Mouse (Mus musculus) megakaryocyte, embryonic 14.5 days (primary cell): ENCODE results near the gene Csrp2. TPM values are rescaled to one million over a fixed set of nuclear protein-coding genes. Genes with fewer than 3 reads are reported as not detected.

Source experiments
- H3K27me3 ChIP-seq: replicated peaks from 2 replicates; pipeline ENCODE3; 2012; ENCODE audit warnings: inconsistent platforms
- H3K36me3 ChIP-seq: replicated peaks from 2 replicates; pipeline ENCODE3; 2012; ENCODE audit warnings: low read length, inconsistent platforms, mixed read lengths
- H3K4me1 ChIP-seq: 2 replicates; pipeline ENCODE4 v1.6.1; 2012; ENCODE audit warnings: inconsistent platforms
- H3K4me3 ChIP-seq: replicated peaks from 2 replicates; pipeline ENCODE3; 2012; ENCODE audit warnings: moderate library complexity, mild to moderate bottlenecking, inconsistent platforms
- H3K9me3 ChIP-seq: 2 replicates; pipeline ENCODE4 v1.6.1; 2012; ENCODE audit warnings: inconsistent platforms
- FLI1 ChIP-seq: IDR thresholded peaks from 2 replicates; pipeline ENCODE4 v1.6.1; 2012; ENCODE audit warnings: low read length, inconsistent platforms, mixed read lengths
- GATA1 ChIP-seq: IDR thresholded peaks from 3 replicates; pipeline ENCODE4 v1.6.1; 2012; ENCODE audit warnings: mixed read lengths, low read length, inconsistent platforms, borderline replicate concordance
- polyA plus RNA-seq: library from polyadenylated mRNA; stranded (reverse); fragments of >175 nt; gene quantifications from 2 replicates; pipeline ENCODE4 v1.2.3, GENCODE M21; 2012; ENCODE audit warnings: low replicate concordance; ENCODE audit not compliant: insufficient read depth

Gene Csrp2
- polyA plus RNA-seq, 1 experiment: 32.9 TPM

DNA sequence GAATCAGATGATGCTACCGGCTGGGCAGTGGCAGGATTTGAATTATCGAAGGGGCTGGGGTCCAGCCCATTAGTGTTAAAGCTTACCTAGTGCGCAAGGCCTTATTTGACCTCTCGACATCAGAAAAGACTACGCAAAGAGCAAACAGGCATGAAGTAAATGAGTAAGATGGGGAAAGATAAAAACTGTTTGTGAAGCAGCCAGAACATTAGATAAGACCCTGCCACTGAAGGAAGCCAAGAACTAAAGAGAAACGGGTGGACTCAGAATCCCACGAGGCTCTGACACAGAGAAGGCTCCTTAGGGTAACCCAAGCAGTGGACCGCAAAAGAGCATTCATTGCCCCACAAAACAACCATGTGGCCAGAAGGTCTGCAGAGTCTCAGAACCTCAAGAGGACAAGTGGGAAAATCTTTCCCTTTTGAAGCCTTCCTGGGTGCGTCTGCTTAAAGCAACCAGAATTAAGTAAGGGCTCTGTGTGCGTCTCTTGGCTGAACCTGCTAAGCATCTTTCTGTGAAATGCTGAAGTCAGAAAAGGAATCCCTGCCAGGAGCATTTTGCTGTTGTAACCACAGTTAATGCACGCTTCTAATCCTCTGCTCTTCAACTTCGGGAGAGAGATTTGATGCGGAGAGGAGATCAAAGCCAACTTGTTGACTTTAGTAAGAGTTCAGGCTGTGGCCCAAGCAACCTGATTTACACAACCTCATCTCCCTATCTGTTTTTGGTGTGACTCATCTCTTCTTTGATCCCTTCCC, 19.7 kb upstream of the Csrp2 start:
- Histone ChIP-seq H3K36me3 (no peaks in the 10 kb centered on the region), H3K4me3 (no peak overlapping the region), H3K9me3 (peaks cover 19% of the 10 kb centered on the region), H3K4me1 (no peaks in the 10 kb centered on the region), H3K27me3 (peaks cover 2% of the 10 kb centered on the region)
- TF ChIP-seq GATA1 (no peak), FLI1 (no peak)

DNA sequence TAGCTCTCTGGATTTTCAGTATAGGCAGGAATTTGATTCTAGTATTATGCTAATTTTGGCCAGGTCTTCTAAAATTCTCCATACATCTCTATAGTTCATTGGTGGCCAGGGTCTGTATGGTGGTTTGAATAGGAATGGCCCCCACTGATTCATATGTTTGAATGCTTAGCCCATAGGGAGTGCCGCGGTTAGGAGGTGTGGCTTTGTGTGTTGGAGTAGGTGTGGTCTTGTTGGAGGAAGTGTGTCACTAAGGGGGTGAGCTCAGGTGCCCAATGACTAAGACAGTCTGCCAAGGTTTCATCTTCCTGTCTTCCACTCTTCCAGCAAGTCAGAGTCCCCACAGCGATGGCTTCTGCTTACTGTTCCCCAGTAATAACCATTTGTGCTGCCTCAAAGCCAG, 15.7 kb upstream of the Csrp2 start:
- H3K27me3 ChIP-seq: peaks cover 2% of the 10 kb centered on the region
- peaks cover 6% of the 10 kb centered on the region for H3K9me3 ChIP-seq
- TF ChIP-seq FLI1 (no peak), GATA1 (no peak)
- no peaks in the 10 kb centered on the region for H3K36me3 ChIP-seq
- H3K4me3 ChIP-seq: no peak overlapping the region
- no peaks in the 10 kb centered on the region for H3K4me1 ChIP-seq

DNA sequence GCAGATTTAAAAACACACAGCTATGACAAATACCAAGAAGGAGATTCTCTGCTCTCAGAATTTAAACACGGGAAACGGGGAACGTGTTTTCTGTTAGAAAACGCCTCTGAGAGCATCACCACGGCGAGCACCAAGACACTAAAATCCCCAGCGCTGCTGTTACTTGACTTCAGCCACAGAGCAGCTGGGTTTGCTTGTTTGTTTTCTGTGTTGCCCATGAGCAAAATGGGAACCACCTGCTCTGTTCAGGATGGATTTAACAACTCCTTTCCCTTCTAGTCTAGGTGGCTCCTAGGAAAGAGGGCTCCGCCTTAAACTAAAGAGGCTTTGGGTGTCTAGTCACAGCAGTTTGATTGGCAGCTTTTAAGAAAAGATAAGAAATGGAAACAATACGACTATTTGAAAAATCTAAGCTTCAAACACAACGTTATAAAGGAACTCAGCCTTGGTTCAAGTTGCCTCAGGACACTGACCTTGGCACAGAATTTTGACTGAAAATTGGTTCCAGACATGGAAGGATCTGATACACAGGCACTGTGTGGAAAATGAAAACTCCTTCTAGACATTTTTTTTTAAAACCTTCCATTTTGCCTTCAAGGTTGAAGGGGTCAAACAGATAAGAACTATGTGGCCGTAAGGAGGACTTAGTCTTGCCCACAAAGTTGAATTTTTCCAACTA, 2.8 kb upstream of the Csrp2 start:
- Histone ChIP-seq H3K27me3 (peaks cover 4% of the 10 kb centered on the region), H3K4me3 (no peak overlapping the region), H3K36me3 (no peaks in the 10 kb centered on the region), H3K9me3 (peaks cover 10% of the 10 kb centered on the region), H3K4me1 (peaks cover 23% of the 10 kb centered on the region)
- TF ChIP-seq GATA1 (no peak), FLI1 (no peak)

DNA sequence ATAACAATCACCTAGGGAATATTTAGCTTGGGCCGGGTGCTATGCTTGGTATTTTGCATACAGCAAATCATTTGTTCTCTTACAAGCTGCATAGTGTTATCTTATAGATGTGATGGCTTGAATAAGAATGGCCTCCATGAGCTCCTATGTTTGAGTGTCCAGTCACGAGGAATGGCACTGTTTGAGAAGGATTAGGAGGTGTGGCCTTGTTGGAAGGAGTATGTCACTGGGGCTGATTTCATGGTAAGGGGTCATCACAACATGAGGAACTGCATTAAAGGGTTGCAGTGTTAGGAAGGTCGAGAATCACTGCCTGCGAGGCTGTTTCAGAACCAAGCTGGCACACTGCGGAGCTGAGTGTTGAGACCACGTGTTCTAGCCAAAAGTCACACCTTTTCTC, 2.1 kb upstream of the Csrp2 start:
- Histone ChIP-seq H3K4me3 (no peak overlapping the region), H3K27me3 (peaks cover 4% of the 10 kb centered on the region), H3K4me1 (peaks cover 28% of the 10 kb centered on the region), H3K9me3 (peaks cover 10% of the 10 kb centered on the region), H3K36me3 (no peaks in the 10 kb centered on the region)
- TF ChIP-seq FLI1 (no peak), GATA1 (no peak)

DNA sequence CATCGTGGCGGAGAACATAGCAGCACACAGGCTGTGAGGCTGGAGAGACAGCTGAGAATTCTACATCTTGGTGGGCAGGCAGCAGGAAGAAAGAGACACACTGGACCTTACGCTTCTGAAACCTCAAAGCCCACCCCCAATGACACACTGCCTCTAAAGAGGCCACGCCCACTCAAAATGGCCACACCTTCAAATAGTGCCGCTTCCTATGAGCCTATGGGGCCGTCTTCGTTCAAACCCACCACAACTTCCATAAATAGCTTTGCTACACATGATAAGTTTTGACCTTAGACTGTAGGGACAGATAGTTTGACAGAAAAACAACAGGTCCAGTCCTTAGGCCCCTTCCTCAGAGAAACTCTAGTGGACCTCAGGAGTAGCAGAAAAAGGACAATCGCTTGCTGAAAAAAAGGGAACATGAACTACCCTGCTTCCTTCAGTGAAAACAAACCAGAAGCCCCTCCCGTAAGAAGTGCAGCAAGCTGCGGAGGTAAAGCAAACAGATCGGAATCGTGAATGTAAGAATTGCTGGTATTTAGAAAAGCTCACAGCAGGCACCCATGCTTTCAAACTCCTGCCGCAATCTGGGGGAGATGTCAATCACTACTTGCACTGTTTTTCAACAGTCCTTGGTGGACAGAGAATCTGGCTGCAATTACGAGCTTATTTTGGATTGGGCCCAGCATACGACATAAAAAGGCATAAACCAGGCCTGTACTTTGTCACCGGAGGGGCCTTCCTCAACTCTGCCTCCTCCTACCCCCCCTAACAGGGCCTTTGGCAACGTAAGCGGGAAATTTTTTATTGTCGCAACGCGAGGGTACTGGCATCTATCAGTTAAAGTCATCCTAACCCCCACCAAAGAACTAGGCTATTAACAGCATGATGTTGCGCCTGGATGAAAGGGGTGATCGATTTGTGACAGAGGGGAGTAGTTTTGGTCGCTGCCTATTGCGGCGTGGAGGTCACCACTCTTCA, 886 bp upstream of the Csrp2 start:
- H3K4me3 ChIP-seq: peak overlapping the region; percentile 42
- H3K4me1 ChIP-seq: peaks cover 28% of the 10 kb centered on the region
- peaks cover 10% of the 10 kb centered on the region for H3K9me3 ChIP-seq
- peaks cover 4% of the 10 kb centered on the region for H3K27me3 ChIP-seq
- TF ChIP-seq GATA1 (no peak), FLI1 (no peak)
- H3K36me3 ChIP-seq: no peaks in the 10 kb centered on the region

DNA sequence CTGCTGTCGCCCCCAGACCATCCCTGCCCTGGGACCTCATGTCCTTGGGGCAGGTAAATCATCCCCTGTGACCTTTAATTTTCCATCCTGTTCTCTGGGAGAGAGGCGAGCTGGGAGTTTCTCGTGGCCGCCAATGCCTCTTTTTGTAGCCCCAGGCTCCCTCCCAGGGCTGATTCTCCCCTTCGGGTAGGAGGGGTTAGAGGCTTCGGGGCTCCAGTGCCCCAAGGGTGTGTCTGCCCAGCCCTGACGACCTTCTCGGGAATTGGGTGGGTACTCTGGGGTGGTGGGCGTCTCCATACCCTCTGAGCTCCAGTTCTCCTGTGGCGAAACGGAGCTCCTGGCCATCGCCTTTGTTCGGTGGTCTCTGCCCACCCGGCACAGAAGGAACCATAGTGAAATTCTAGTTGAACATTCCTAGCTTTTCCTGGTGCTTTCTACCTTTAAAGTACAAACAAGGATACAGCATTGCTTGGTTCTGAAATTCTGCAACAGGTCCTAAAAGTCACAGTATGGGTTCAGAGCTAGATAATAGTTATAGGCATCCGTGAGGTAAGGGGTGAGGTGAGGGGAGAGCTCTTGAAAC, 870 bp downstream of the Csrp2 start:
- no peaks in the 10 kb centered on the region for H3K36me3 ChIP-seq
- peaks cover 4% of the 10 kb centered on the region for H3K27me3 ChIP-seq
- H3K9me3 ChIP-seq: peaks cover 10% of the 10 kb centered on the region
- peak overlapping the region; percentile 91 for H3K4me3 ChIP-seq
- peaks cover 33% of the 10 kb centered on the region for H3K4me1 ChIP-seq
- TF ChIP-seq FLI1: no peak
- TF ChIP-seq GATA1: no peak

DNA sequence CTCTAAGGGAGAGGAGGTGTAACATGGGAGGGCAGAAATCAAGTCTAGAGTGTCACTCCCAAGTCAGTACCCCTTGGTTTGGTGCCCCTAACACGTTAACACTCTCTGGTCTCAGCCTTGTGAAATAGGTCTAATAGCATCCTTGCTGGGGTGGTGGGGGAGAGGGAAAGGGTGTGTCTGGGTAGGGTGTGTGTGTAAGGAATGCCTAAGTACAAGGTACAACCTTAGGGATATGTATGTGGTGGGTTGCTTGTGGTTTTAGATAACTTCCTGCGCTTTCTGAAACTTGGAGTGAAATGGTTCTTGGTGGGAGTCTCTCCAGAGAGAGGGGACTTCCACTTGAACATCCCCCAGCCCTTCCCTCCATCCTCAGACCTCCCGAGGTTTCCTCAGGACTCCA, 2.3 kb downstream of the Csrp2 start:
- peaks cover 42% of the 10 kb centered on the region for H3K4me1 ChIP-seq
- peaks cover 4% of the 10 kb centered on the region for H3K27me3 ChIP-seq
- no peaks in the 10 kb centered on the region for H3K36me3 ChIP-seq
- no peak overlapping the region for H3K4me3 ChIP-seq
- peaks cover 10% of the 10 kb centered on the region for H3K9me3 ChIP-seq
- TF ChIP-seq FLI1: no peak
- no peak for TF ChIP-seq GATA1

DNA sequence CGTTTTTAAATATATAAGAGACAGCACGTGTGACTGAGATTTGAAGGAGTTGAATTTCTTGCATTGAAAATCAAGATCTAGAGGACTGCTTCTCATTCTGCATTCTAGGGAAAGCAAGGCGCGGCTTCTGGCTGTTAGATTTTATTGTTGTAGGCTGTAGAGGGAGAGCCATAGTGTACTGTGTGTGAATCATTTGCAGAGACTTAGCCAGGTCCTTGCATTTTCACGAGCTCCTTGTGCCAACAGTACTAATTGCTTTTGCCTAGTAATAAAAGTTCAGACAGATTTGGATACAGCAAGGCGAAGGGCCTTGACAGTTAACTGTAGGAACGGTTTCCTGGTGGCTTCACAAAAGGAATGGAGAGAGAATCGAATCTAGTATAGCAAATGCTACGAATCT, 3.0 kb downstream of the Csrp2 start:
- TF ChIP-seq FLI1 (no peak), GATA1 (no peak)

DNA sequence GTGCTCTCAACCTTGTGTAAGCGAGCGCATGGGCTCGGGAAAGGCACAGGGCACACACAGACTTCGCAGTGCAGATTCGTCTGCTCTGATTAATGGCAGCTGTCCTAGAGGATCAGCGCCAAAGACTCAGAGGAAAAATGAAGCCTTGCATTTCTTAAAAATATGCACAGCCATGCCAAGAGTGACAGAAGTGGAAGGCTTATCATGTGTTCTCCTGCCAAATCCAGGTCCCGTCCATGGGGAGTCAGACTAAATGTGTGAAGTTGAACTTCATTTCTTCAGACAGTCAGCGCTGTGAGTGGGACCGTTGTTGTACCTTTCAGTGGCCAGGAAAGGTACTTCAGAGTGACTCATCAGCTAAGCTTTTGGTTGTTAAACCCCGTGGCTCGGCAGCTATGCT, 7.9 kb downstream of the Csrp2 start:
- no peaks in the 10 kb centered on the region for H3K9me3 ChIP-seq
- no peaks in the 10 kb centered on the region for H3K36me3 ChIP-seq
- TF ChIP-seq FLI1: no peak
- TF ChIP-seq GATA1: no peak
- H3K4me1 ChIP-seq: peaks cover 32% of the 10 kb centered on the region
- no peak overlapping the region for H3K4me3 ChIP-seq
- no peaks in the 10 kb centered on the region for H3K27me3 ChIP-seq

More for the DNA sequence above, 3.0 kb downstream of the Csrp2 start:
- Histone ChIP-seq H3K27me3 (peaks cover 4% of the 10 kb centered on the region), H3K4me1 (peaks cover 42% of the 10 kb centered on the region), H3K4me3 (no peak overlapping the region), H3K36me3 (no peaks in the 10 kb centered on the region), H3K9me3 (peaks cover 6% of the 10 kb centered on the region)

DNA sequence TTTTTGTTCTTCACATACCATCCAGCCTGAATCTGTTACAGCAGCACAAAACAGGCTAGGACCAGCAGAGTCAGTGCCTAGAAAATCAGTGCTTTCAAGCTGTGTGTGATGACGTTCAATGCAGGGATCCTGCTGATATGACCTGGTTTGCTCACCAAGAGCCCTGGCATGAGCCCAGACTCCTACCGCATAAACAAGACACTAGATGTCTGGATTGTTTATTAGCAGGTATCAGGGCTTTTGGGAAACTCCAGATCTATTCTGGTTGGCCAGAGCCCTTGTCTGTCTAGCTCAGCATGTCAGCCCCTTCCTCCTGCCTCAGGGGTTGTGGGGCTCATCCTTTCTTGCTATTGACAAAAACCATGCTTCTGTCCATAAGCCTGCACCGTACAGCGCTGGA, 10.2 kb downstream of the Csrp2 start:
- TF ChIP-seq FLI1: no peak
- TF ChIP-seq GATA1: no peak
- H3K4me1 ChIP-seq: peaks cover 33% of the 10 kb centered on the region
- H3K27me3 ChIP-seq: no peaks in the 10 kb centered on the region
- no peaks in the 10 kb centered on the region for H3K9me3 ChIP-seq
- no peak overlapping the region for H3K4me3 ChIP-seq
- no peaks in the 10 kb centered on the region for H3K36me3 ChIP-seq
